Mouse (Mus musculus): ENCODE data around the gene Ss18l1.

Gene Ss18l1

GRCm38 (mm10) chr2:180034753-180035152 is 7.6 kb upstream of the Ss18l1 start:
- DNase-seq (ENCODE audit: low spot score): no peak

- no peak for DNase-seq (ENCODE audit: low spot score)
Observed at GRCm38 (mm10) chr2:180040406-180040805, 1.9 kb upstream of the Ss18l1 start.

GRCm38 (mm10) chr2:180041577-180042255 is 593 bp upstream of the Ss18l1 start:
- DNase-seq (ENCODE audit: low spot score): peak; percentile 47

- peak; percentile 73 for DNase-seq (ENCODE audit: low spot score)
Observed at GRCm38 (mm10) chr2:180042858-180043515, 678 bp downstream of the Ss18l1 start.

GRCm38 (mm10) chr2:180045283-180045682 is 3.0 kb downstream of the Ss18l1 start:
- DNase-seq (ENCODE audit: low spot score): peak; percentile 62

- no peak for DNase-seq (ENCODE audit: low spot score)
Observed at GRCm38 (mm10) chr2:180047580-180047979, 5.3 kb downstream of the Ss18l1 start.

GRCm38 (mm10) chr2:180047980-180048635 is 5.8 kb downstream of the Ss18l1 start:
- no peak for DNase-seq (ENCODE audit: low spot score)

GRCm38 (mm10) chr2:180050986-180051385 is 8.7 kb downstream of the Ss18l1 start:
- peak; percentile 80 for DNase-seq (ENCODE audit: low spot score)

GRCm38 (mm10) chr2:180051986-180052733 is 9.9 kb downstream of the Ss18l1 start:
- DNase-seq (ENCODE audit: low spot score): peak; percentile 61

GRCm38 (mm10) chr2:180053001-180053400 is 10.7 kb downstream of the Ss18l1 start:
- no peak for DNase-seq (ENCODE audit: low spot score)

GRCm38 (mm10) chr2:180063338-180064131 is 21.2 kb downstream of the Ss18l1 start:
- DNase-seq (ENCODE audit: low spot score): no peak

GRCm38 (mm10) chr2:180069770-180070480 is 27.6 kb downstream of the Ss18l1 start:
- no peak for DNase-seq (ENCODE audit: low spot score)

- DNase-seq (ENCODE audit: low spot score): peak; percentile 94
Observed at GRCm38 (mm10) chr2:180070481-180071453, 28.5 kb downstream of the Ss18l1 start, which contains the start of gene Mtg2. TSS of gene Mtg2 (plus strand) at chr2:180070588.

- DNase-seq (ENCODE audit: low spot score): no peak
Observed at GRCm38 (mm10) chr2:180071671-180072070, 29.4 kb downstream of the Ss18l1 start.

- DNase-seq (ENCODE audit: low spot score): no peak
Observed at GRCm38 (mm10) chr2:180072886-180073285, 30.6 kb downstream of the Ss18l1 start.

- DNase-seq (ENCODE audit: low spot score): no peak
Observed at GRCm38 (mm10) chr2:180077622-180078021, 35.3 kb downstream of the Ss18l1 start.

- no peak for DNase-seq (ENCODE audit: low spot score)
Observed at GRCm38 (mm10) chr2:180080680-180081079, 38.4 kb downstream of the Ss18l1 start.

GRCm38 (mm10) chr2:180083063-180083462 is 40.8 kb downstream of the Ss18l1 start:
- DNase-seq (ENCODE audit: low spot score): no peak

GRCm38 (mm10) chr2:180084565-180084964 is 42.3 kb downstream of the Ss18l1 start:
- DNase-seq (ENCODE audit: low spot score): no peak

Measured in embryo, embryonic 10 days (tissue).